Mouse (Mus musculus) brown adipose tissue, adult 24 weeks (tissue): ENCODE data around the gene Gsta3. TPM values are rescaled to one million over a fixed set of nuclear protein-coding genes. Genes with fewer than 3 reads are reported as not detected.
"Not testable (repeated sequence)": the region's sequence is repeated elsewhere in the genome, so short reads cannot be mapped to it uniquely, and the experiment has no call there.

Experiments
- H3K27ac ChIP-seq: fragments of 200-500 bp; replicated peaks from 2 replicates; pipeline ENCODE4 v1.5.1; 2012; ENCODE audit warnings: low read depth, mild to moderate bottlenecking, low read length
- H3K4me1 ChIP-seq: fragments of 200-500 bp; 2 replicates; pipeline ENCODE4 v1.6.1; 2012; ENCODE audit warnings: low read length, mixed read lengths; ENCODE audit not compliant: control insufficient read depth, insufficient read depth, insufficient read length
- H3K4me3 ChIP-seq: fragments of 200-500 bp; 2 replicates; pipeline ENCODE4 v1.5.1; 2012; ENCODE audit warnings: low read depth, mild to moderate bottlenecking, low read length, moderate library complexity; ENCODE audit not compliant: insufficient read depth
- polyA plus RNA-seq: library from polyadenylated mRNA; stranded (reverse); fragments of >200 nt; gene quantifications from 2 replicates; pipeline ENCODE4 v1.2.4, GENCODE M21; 2012; ENCODE audit not compliant: missing spikeins, insufficient read depth, insufficient read length

The Gsta3 gene
- polyA plus RNA-seq, 1 experiment, result 17.6 TPM

- H3K4me3 ChIP-seq, H3K27ac ChIP-seq, H3K4me1 ChIP-seq: not testable (repeated sequence)
These were observed 27.1 kb downstream of the Gsta3 start for GRCm38 (mm10) chr1:21267466-21267865.

GRCm38 (mm10) chr1:21271343-21272055, 31.1 kb downstream of the Gsta3 start:
- no peaks in the 10 kb centered on the region for H3K4me1 ChIP-seq
- H3K4me3 ChIP-seq, result peak overlapping the region; percentile 38
- 0 out of 2 replicates have a peak overlapping the region, but pooled peaks have one; percentile 35 for H3K27ac ChIP-seq

- Histone ChIP-seq H3K27ac (0 out of 2 replicates have a peak overlapping the region, but pooled peaks have one; percentile 35), H3K4me3 (peak overlapping the region; percentile 38), H3K4me1 (no peaks in the 10 kb centered on the region)
These were observed 31.7 kb downstream of the Gsta3 start for GRCm38 (mm10) chr1:21272056-21272431.

DNA sequence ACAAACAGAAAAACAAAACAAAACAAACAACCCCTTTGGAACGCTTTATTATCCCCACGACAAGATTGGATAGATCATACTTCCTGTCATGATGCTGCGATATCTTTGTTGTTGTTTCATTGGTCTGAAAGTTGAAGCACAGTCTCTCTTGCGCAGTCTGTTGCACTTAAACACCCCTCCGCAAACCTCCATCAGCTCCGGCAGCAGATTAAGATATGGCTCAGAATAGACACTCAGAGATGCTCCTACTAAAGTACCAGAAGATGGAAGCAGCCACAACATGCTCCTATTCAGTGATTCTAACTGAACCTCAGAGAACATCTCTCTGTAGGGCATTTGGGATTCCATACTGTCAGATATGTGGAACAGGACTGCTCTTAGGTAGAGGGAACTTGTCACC, 32.7 kb downstream of the Gsta3 start:
- no peak overlapping the region for H3K27ac ChIP-seq
- no peak overlapping the region for H3K4me3 ChIP-seq
- H3K4me1 ChIP-seq, result no peaks in the 10 kb centered on the region

DNA sequence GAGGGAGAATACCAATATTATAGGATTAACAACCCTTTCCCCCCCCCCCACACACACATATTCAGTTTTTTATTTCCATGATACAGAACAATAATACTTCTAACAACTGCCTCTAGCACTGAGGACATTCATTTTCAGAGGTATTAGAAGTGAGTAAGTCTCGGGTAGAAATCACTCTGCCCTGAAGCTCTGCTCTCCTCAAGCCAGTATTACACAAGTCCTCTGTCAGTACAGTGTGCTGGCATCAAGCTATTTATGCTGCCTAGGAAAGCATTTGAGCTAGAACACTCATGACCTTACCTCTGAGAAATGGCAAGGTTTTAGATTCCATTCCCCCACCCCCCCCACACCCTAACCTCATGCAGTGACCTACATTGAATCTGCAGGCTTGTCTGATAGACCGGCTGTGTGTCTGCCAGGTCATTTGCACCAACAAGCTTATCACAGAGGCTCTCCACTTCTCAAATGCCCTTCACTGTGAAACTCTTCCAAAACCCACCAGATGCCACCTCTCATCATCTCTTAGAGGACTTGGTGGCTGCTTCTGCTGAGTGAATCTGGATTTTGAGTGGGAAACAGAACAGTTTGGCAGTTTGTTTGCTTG, 34.1 kb downstream of the Gsta3 start:
- Histone ChIP-seq H3K4me1 (no peaks in the 10 kb centered on the region), H3K4me3 (no peak overlapping the region)

GRCm38 (mm10) chr1:21275366-21275765, 35.0 kb downstream of the Gsta3 start:
- not testable (repeated sequence) for H3K27ac ChIP-seq, H3K4me3 ChIP-seq, H3K4me1 ChIP-seq

More for the DNA sequence above, 34.1 kb downstream of the Gsta3 start:
- H3K27ac ChIP-seq, result no peak overlapping the region

DNA sequence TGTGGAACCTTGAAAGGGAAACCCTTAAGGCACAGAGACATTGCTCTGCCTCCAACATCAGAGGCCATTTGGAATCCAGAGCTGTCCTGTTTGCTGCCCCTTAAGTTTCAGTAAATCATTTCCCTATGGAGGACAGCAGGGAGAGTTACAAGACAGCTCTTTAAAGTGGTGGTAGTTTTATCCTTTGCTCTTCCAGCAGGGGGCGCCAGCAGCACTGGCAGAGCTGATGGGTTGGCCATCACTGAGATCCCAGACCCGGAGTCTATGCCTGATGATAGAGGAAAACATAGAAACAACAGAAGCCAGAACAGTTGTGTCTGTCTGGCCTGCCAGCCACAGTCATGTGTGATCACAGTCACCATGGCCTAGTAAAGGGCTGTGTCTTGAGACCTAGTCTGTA, 35.8 kb downstream of the Gsta3 start:
- not testable (repeated sequence) for H3K27ac ChIP-seq, H3K4me3 ChIP-seq, H3K4me1 ChIP-seq

DNA sequence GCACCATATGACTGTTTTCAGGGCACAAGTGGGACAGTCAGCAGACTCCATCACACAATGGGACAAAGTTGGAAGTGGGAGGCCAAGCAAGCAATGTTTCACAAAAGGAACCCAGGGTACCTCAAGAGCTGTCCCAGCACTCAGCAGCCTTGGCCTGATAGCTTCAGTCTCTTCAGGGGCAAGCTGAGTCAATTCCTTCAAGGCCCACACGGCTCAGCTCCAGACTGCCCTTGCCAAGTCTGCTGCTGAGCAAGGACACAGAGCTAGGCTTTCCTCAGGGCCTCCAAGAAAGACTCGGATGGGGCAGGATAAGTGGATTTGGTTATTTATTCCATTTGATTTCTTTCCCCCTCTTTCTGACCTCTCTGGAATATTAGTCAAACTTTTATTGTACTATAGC, 39.9 kb downstream of the Gsta3 start:
- no peaks in the 10 kb centered on the region for H3K4me1 ChIP-seq
- H3K27ac ChIP-seq, result no peak overlapping the region
- no peak overlapping the region for H3K4me3 ChIP-seq

DNA sequence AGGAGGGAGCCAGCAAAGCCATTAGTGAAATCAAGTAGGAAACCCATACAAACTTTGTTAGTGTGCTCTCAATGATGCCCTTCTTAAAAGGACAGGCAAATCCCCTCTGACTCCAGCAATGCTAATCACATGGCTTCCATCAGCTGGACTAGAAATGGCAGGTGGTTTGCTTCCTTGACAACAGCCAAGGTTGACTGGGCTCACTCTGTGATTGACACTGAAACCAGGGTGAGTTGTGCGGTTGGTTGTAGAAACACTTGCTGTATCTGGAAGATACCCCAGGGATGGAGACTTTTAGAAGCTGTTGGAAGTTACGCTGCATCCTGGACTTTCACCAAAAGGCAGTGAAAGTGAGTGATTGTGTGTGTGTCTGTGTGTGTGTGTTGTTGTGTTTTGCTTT, 44.3 kb downstream of the Gsta3 start:
- H3K4me1 ChIP-seq, H3K4me3 ChIP-seq, H3K27ac ChIP-seq: not testable (repeated sequence)

- H3K27ac ChIP-seq, result no peak overlapping the region
- H3K4me1 ChIP-seq, result no peaks in the 10 kb centered on the region
- H3K4me3 ChIP-seq, result no peak overlapping the region
These were observed 51.0 kb downstream of the Gsta3 start for GRCm38 (mm10) chr1:21291394-21291793.

DNA sequence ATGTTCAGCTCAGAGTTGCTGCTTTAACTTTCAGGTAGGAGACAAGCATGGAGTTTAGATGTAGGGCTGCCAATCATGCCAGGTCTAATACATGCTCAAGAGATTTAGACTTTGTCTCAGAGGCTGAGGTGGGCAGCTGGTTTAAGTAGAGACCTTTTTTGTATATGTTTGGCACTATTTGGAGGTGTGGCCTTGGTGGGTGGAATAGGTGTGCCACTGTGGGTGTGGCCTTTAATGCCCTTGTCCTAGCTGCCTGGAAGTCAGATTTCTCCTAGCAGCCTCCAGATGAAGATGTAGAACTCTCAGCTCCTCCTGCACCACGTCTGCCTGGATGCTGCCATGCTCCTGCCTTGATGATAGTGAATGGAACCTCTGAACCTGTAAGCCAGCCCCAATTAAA, 52.2 kb downstream of the Gsta3 start:
- Histone ChIP-seq H3K27ac (no peak overlapping the region), H3K4me3 (no peak overlapping the region), H3K4me1 (no peaks in the 10 kb centered on the region)

GRCm38 (mm10) chr1:21296169-21296568, 55.8 kb downstream of the Gsta3 start:
- Histone ChIP-seq H3K4me1 (no peaks in the 10 kb centered on the region), H3K27ac (no peak overlapping the region), H3K4me3 (no peak overlapping the region)

GRCm38 (mm10) chr1:21298114-21298513, 57.7 kb downstream of the Gsta3 start:
- Histone ChIP-seq H3K4me1 (no peaks in the 10 kb centered on the region), H3K4me3 (no peak overlapping the region), H3K27ac (no peak overlapping the region)

DNA sequence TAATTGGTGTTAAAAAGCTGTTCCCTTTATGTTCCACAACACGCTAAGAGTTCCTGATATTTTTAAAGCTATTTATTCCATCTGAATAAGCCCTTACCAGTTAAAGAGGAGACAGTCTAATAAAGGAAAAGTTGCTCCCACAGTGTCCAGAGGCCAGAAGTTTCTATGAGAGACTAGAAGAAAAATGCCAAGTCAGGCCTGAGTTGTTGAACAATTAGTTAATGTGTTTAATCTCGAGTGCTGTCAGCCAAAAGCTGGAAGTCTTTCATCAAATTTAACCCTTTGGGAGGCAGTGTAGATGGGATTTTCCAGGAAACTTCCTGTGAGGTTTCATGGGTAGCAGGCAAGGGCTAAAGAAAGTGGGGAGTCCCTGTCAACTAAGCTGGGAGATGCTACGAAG, 59.4 kb downstream of the Gsta3 start:
- Histone ChIP-seq H3K4me3 (no peak overlapping the region), H3K27ac (no peak overlapping the region), H3K4me1 (no peaks in the 10 kb centered on the region)

- H3K4me3 ChIP-seq, result no peak overlapping the region
- no peak overlapping the region for H3K27ac ChIP-seq
- no peaks in the 10 kb centered on the region; the same call in 1 of the 2 replicates for H3K4me1 ChIP-seq
These were observed 61.3 kb downstream of the Gsta3 start for GRCm38 (mm10) chr1:21301686-21302085.

DNA sequence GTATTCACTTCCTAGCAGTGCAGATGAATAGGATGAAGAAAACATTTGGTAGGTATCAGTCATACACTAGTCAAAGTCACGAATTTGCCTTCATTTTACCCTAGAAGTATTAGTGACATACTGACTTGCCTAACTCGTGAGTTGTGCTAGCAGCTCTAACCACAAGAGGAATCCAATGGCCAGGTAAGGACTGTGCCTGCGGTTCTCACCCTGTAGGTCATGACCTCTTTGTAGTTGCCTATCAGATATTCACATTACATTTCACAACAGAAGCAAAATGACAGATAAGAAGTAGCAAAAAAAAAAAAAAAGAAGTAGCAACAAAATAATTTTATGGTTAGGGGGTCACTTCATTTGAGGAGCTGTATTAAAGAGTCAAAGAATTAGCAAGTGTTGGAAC, 63.8 kb downstream of the Gsta3 start:
- Histone ChIP-seq H3K27ac (no peak overlapping the region), H3K4me1 (no peaks in the 10 kb centered on the region; the same call in 1 of the 2 replicates), H3K4me3 (no peak overlapping the region)
